Mouse (Mus musculus): ENCODE data around the gene Abi3.

GRCm38 (mm10) chr11:95814101-95814500 lies 28.2 kb downstream of the Abi3 start:
- TF ChIP-seq CTCF (IDR thresholded peaks at IDR 0.05; ENCODE audit: low read depth) (no peak), EP300 (optimal IDR thresholded peaks at IDR 0.05) (no peak)
